In the genomic region with DNA sequence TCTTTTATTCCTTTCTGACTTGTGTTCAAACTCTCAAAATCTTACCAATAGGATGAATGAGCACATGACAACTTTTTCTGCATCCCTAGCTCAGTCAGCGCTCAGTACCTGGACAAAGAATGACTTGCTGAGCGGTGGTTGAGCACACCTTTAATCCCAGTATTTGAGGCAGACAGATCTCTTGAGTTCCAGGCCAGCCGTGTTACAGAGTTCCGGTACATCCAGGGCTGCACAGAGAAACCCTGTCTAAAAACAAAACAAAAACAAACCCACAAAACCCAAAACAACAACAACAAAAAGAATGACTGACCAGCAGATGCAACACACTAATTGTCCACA, we compare ENCODE assay signal across 9 mouse cellular contexts. TPM values are rescaled to one million over a fixed set of nuclear protein-coding genes. Genes with fewer than 3 reads are reported as not detected.
DNase-seq lines count a peak whose midpoint lies in the region; ATAC-seq and TF ChIP-seq lines count a peak whose summit lies in the region.
"Had no signal": no experiment of that assay in that cellular context is flagged by ENCODE, and none has a peak within 500 bp of the region (broad histone marks: within the 10 kb centered on the region; RNA-seq: fewer than 3 reads in every experiment).

No protein-coding gene starts in this region.

- no peaks in the 10 kb centered on the region for H3K36me3 ChIP-seq in kidney, adult 2 months (ENCODE audit: control insufficient read depth, insufficient read depth, low read length)
- H3K36me3 ChIP-seq in hindbrain, embryonic 13.5 days, result 0 out of 2 replicates have a peak, but pooled peaks cover 2% of the 10 kb centered on the region
- 0 out of 2 replicates have a peak, but pooled peaks cover 3% of the 10 kb centered on the region for H3K36me3 ChIP-seq in midbrain, embryonic 13.5 days

- no peak for TF ChIP-seq POLR2A in kidney, adult 2 months (IDR thresholded peaks at IDR 0.05; ENCODE audit: low read depth, low read length)

- H3K9ac ChIP-seq in hindbrain, embryonic 13.5 days, result peak overlapping the region; percentile 86
- peak overlapping the region; percentile 80 for H3K9ac ChIP-seq in midbrain, embryonic 13.5 days (replicated peaks)

- 25% methylated on average over 4 of the region's 4 CpGs for WGBS in kidney, adult 2 months
- WGBS in hindbrain, embryonic 13.5 days, result 29% methylated on average over 4 of the region's 4 CpGs
- 25% methylated on average over 4 of the region's 4 CpGs for WGBS in midbrain, embryonic 13.5 days

- H3K4me1 ChIP-seq in kidney, adult 2 months (ENCODE audit: control insufficient read depth, insufficient read depth, low read length), result peaks cover 3% of the 10 kb centered on the region; the same call in 1 of the 2 replicates
- peaks cover 21% of the 10 kb centered on the region for H3K4me1 ChIP-seq in hindbrain, embryonic 13.5 days (replicated peaks)
- H3K4me1 ChIP-seq in midbrain, embryonic 13.5 days (replicated peaks), result peaks cover 24% of the 10 kb centered on the region

- H3K27me3 ChIP-seq in kidney, adult 2 months (replicated peaks; ENCODE audit: control insufficient read depth, insufficient read depth, low read length), result no peaks in the 10 kb centered on the region
- H3K27me3 ChIP-seq in hindbrain, embryonic 13.5 days, result no peaks in the 10 kb centered on the region
- no peaks in the 10 kb centered on the region for H3K27me3 ChIP-seq in midbrain, embryonic 13.5 days
- H3K27me3 ChIP-seq: Patski had no signal

- H3K4me3 ChIP-seq in kidney, adult 2 months (ENCODE audit: insufficient read depth, low read depth, low read length), result peak overlapping the region; percentile 77
- H3K4me3 ChIP-seq in hindbrain, embryonic 13.5 days, result peak overlapping the region; percentile 78
- H3K4me3 ChIP-seq in midbrain, embryonic 13.5 days (replicated peaks), result peak overlapping the region; percentile 78

- H3K9me3 ChIP-seq in hindbrain, embryonic 13.5 days, result no peaks in the 10 kb centered on the region
- no peaks in the 10 kb centered on the region for H3K9me3 ChIP-seq in midbrain, embryonic 13.5 days

- DNase-seq in kidney, adult 2 months, result no peak
- DNase-seq in kidney, postnatal 14 days, result no peak
- DNase-seq in urinary bladder, adult 2 months (ENCODE audit: low spot score), result no peak
- no peak for DNase-seq in cerebellum, postnatal 14 days
- no peak for DNase-seq in spleen, postnatal 4 days (ENCODE audit: low spot score in 2 of 2)

- H3K4me2 ChIP-seq in hindbrain, embryonic 13.5 days, result peak overlapping the region; percentile 96
- peak overlapping the region; percentile 93 for H3K4me2 ChIP-seq in midbrain, embryonic 13.5 days (replicated peaks)

- H3K27ac ChIP-seq in kidney, adult 2 months (ENCODE audit: insufficient read depth, low read depth, low read length), result no peak overlapping the region
- no peak overlapping the region; the same call in 1 of the 2 replicates for H3K27ac ChIP-seq in hindbrain, embryonic 13.5 days
- H3K27ac ChIP-seq in midbrain, embryonic 13.5 days, result no peak overlapping the region

- ATAC-seq in activated CD4-positive, CD25-positive, alpha-beta regulatory T cell, adult 4 months, result peak; percentile 3
- ATAC-seq in hindbrain, embryonic 13.5 days (ENCODE audit: low FRiP score), result peak; percentile 59
- ATAC-seq in midbrain, embryonic 13.5 days, result peak; percentile 72

- TF ChIP-seq CTCF in kidney, adult 2 months (conservative IDR thresholded peaks at IDR 0.05; ENCODE audit: insufficient read depth, insufficient read length, low read depth, low read length), result no peak

RNA-seq across cellular contexts. Expression of a gene that starts 0.2 kb away (rescaled TPM):
- 47.4 and 49.2 TPM in 2 replicates for polyA plus RNA-seq in kidney, adult 2 months (2012; rRNA removed)
- 100 to 1,000 TPM; 181 to 194 TPM for polyA plus RNA-seq in activated CD4-positive, CD25-positive, alpha-beta regulatory T cell, adult 4 months (2017; shearing (Covaris generic))
- 68.1 and 73.8 TPM in 2 replicates for polyA plus RNA-seq in hindbrain, embryonic 13.5 days (2015; fragmentation: Nextera tagmentation; extraction: Ambion mirVana)
- polyA plus RNA-seq in midbrain, embryonic 13.5 days (2015; fragmentation: Nextera tagmentation; extraction: Ambion mirVana), result 61.6 and 63.1 TPM in 2 replicates
- polyA plus RNA-seq in urinary bladder, adult 2 months (2012; rRNA removed), result 136 and 143 TPM in 2 replicates

RNA-seq across cellular contexts. Expression of a gene that starts 8.1 kb away (rescaled TPM):
- polyA plus RNA-seq in kidney, adult 2 months (2012; rRNA removed), result 30.6 and 36.2 TPM in 2 replicates
- polyA plus RNA-seq in activated CD4-positive, CD25-positive, alpha-beta regulatory T cell, adult 4 months (2017; shearing (Covaris generic)), result 1 to 10 TPM in 1 of 2 experiments, under 1 TPM in 1; 0.84 to 1.5 TPM
- polyA plus RNA-seq in hindbrain, embryonic 13.5 days (2015; fragmentation: Nextera tagmentation; extraction: Ambion mirVana), result 0.62 and 0.71 TPM in 2 replicates
- polyA plus RNA-seq in midbrain, embryonic 13.5 days (2015; fragmentation: Nextera tagmentation; extraction: Ambion mirVana), result 0.23 and 0.34 TPM in 2 replicates
- polyA plus RNA-seq in urinary bladder, adult 2 months (2012; rRNA removed), result 40.7 and 46.5 TPM in 2 replicates
- polyA plus RNA-seq: Patski had no signal

RNA-seq across cellular contexts. Expression of a gene that starts 29.0 kb away (rescaled TPM):
- polyA plus RNA-seq in kidney, adult 2 months (2012; rRNA removed), result 20.2 and 24.1 TPM in 2 replicates
- polyA plus RNA-seq in activated CD4-positive, CD25-positive, alpha-beta regulatory T cell, adult 4 months (2017; shearing (Covaris generic)), result 100 to 1,000 TPM; 142 to 158 TPM
- polyA plus RNA-seq in hindbrain, embryonic 13.5 days (2015; fragmentation: Nextera tagmentation; extraction: Ambion mirVana), result 89.2 and 90.3 TPM in 2 replicates
- 79.6 and 81.3 TPM in 2 replicates for polyA plus RNA-seq in midbrain, embryonic 13.5 days (2015; fragmentation: Nextera tagmentation; extraction: Ambion mirVana)
- polyA plus RNA-seq in urinary bladder, adult 2 months (2012; rRNA removed), result 17.9 and 18.2 TPM in 2 replicates

RNA-seq across cellular contexts. Expression of a gene that starts 32.5 kb away (rescaled TPM):
- 14.2 and 15.9 TPM in 2 replicates for polyA plus RNA-seq in kidney, adult 2 months (2012; rRNA removed)
- 10 to 100 TPM; 20.8 to 26.1 TPM for polyA plus RNA-seq in activated CD4-positive, CD25-positive, alpha-beta regulatory T cell, adult 4 months (2017; shearing (Covaris generic))
- 16.3 and 17.1 TPM in 2 replicates for polyA plus RNA-seq in hindbrain, embryonic 13.5 days (2015; fragmentation: Nextera tagmentation; extraction: Ambion mirVana)
- 20.3 and 21.6 TPM in 2 replicates for polyA plus RNA-seq in midbrain, embryonic 13.5 days (2015; fragmentation: Nextera tagmentation; extraction: Ambion mirVana)
- 31.0 and 31.8 TPM in 2 replicates for polyA plus RNA-seq in urinary bladder, adult 2 months (2012; rRNA removed)

RNA-seq across cellular contexts. Expression of a gene that starts 47.4 kb away (rescaled TPM):
- 31.9 and 33.0 TPM in 2 replicates for polyA plus RNA-seq in kidney, adult 2 months (2012; rRNA removed)
- 100 to 1,000 TPM in 1 of 2 experiments, 10 to 100 TPM in 1; 96.0 to 122 TPM for polyA plus RNA-seq in activated CD4-positive, CD25-positive, alpha-beta regulatory T cell, adult 4 months (2017; shearing (Covaris generic))
- 253 and 276 TPM in 2 replicates for polyA plus RNA-seq in hindbrain, embryonic 13.5 days (2015; fragmentation: Nextera tagmentation; extraction: Ambion mirVana)
- 312 and 327 TPM in 2 replicates for polyA plus RNA-seq in midbrain, embryonic 13.5 days (2015; fragmentation: Nextera tagmentation; extraction: Ambion mirVana)
- polyA plus RNA-seq in urinary bladder, adult 2 months (2012; rRNA removed), result 43.9 and 48.5 TPM in 2 replicates

Comparison
In these comparisons a context has a peak if more than half of its experiments do, and no peak if none do; other contexts are left out.
1. ATAC-seq: peak in every context shown above with its lines; median percentile 72 in midbrain, embryonic 13.5 days; 59 in hindbrain, embryonic 13.5 days; 3 in activated CD4-positive, CD25-positive, alpha-beta regulatory T cell, adult 4 months.
2. RNA of a gene that starts 8.1 kb away (polyA plus RNA-seq): 40.7 to 46.5 TPM in urinary bladder, adult 2 months and 30.6 to 36.2 TPM in kidney, adult 2 months; 0.84 to 1.5 TPM in activated CD4-positive, CD25-positive, alpha-beta regulatory T cell, adult 4 months, 0.62 to 0.71 TPM in hindbrain, embryonic 13.5 days and 0.23 to 0.34 TPM in midbrain, embryonic 13.5 days; every median in the first group is over 10 times any median in the second.
3. Peak in every context shown above with its lines, with median percentiles within 50 percentile points of each other: H3K4me3 ChIP-seq.